Mouse (Mus musculus) c-Kit-negative CD71-positive TER-119-positive erythroid progenitor cells, embryonic 14.5 days (primary cell): ENCODE results near the gene Olfr340.
"Not testable (repeated sequence)": the region's sequence is repeated elsewhere in the genome, so short reads cannot be mapped to it uniquely, and the experiment has no call there.

ENCODE experiments used
- DNase-seq: peaks from one replicate; pipeline ENCODE4 v3.0.0-alpha.2; 2013; ENCODE audit warnings: low read depth, low spot score

Gene Olfr340

GRCm38 (mm10) chr2:36452287-36452686, at the start of gene Olfr340:
Gene Olfr340 (plus strand): TSS chr2:36452587.
- no peak for DNase-seq

GRCm38 (mm10) chr2:36415174-36415573, 37.2 kb upstream of the Olfr340 start:
- not testable (repeated sequence) for DNase-seq

GRCm38 (mm10) chr2:36415591-36415990, 36.8 kb upstream of the Olfr340 start:
- DNase-seq = not testable (repeated sequence)

- no peak for DNase-seq
These were observed 33.7 kb upstream of the Olfr340 start, which contains the start of gene Olfr339 for GRCm38 (mm10) chr2:36418647-36419046. Gene Olfr339 (plus strand): TSS chr2:36418947.

GRCm38 (mm10) chr2:36473634-36474033, 21.2 kb downstream of the Olfr340 start:
- no peak for DNase-seq

GRCm38 (mm10) chr2:36482368-36482767, 30.0 kb downstream of the Olfr340 start, which contains the start of gene Olfr341:
Gene Olfr341 (minus strand): TSS chr2:36482468.
- no peak for DNase-seq
